Mouse (Mus musculus) naive thymus-derived CD4-positive, alpha-beta T cell, adult 2 months (primary cell): ENCODE data around the gene Ttpal.
A peak's percentile ranks its signal among the peaks of the same experiment; 100 is the strongest.

Source experiments
- DNase-seq: peaks from one replicate; pipeline ENCODE4 v3.0.0-alpha.2; 2011; ENCODE audit warnings: low read depth

The Ttpal gene

GRCm38 (mm10) chr2:163602101-163602971 is at the start of gene Ttpal:
Ttpal (plus strand) TSS chr2:163602314.
- peak; percentile 93 for DNase-seq

GRCm38 (mm10) chr2:163552518-163552929 is 49.6 kb upstream of the Ttpal start:
- no peak for DNase-seq

GRCm38 (mm10) chr2:163554425-163554982 is 47.6 kb upstream of the Ttpal start:
- DNase-seq = no peak

GRCm38 (mm10) chr2:163554996-163555395 is 47.1 kb upstream of the Ttpal start:
- DNase-seq = no peak

GRCm38 (mm10) chr2:163555417-163555816 is 46.7 kb upstream of the Ttpal start:
- no peak for DNase-seq

- no peak for DNase-seq
Measured at GRCm38 (mm10) chr2:163558548-163558947, 43.6 kb upstream of the Ttpal start.

DNA sequence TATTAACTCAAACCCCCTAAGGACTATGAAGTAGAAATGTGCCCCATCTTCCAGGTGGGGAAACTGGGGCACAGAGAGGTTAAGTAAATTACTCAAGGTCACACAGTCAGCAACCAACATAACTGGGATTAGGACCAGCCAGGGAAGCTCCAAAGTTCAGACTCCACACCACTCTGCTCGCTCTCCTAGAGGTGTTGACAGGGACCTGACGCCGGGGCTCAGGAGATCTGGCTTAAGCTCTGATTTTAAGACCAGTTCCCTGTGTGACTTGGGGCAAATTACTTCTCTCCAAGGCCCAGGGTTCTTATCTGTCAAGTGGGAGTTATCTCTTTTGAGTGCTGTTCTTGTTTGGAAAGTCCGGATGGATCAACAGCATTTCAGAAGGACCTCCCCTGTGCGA is 42.9 kb upstream of the Ttpal start:
- DNase-seq = no peak

DNA sequence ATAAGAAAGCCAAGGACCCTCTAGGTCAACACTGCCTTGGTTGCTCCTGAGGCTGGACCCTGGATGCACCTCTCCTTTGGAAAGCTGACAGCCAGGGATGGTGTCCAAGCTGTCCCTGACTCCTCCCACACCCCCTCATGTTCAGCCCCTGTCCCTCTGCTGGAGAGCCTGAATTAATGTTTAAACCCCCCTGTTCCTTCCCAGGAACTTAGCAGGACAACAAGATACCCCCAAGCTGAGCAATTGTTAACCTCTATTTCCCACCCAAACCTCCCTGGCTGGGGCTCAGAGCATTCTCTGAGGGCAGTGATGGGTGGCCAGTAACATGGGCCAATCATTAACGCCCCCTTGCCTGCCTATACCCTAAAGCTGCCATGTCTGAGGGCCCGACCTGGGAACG is 41.9 kb upstream of the Ttpal start:
- DNase-seq = no peak

GRCm38 (mm10) chr2:163561258-163561948 is 40.7 kb upstream of the Ttpal start:
- no peak for DNase-seq

- no peak for DNase-seq
Measured at GRCm38 (mm10) chr2:163564646-163565045, 37.5 kb upstream of the Ttpal start.

DNA sequence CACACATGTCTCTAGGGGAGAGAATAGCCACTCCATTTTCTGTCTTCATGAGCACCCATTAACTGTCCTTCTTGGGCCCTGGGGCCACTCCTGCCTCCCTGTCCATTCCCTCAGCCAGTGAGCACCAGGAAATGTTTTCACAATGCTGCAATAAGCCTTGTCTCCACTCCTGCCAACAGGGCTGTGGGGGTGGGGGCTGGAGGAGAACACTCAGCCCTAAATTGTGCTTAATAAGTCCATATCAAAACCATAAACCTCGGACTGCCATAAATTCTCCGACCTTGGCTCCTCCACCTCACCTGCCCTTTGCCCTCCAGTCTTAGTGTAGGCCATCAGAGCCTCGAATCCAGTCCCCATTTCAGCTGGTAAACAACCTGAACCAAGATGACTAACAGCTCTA is 27.8 kb upstream of the Ttpal start:
- DNase-seq = no peak

- DNase-seq = no peak
Measured at GRCm38 (mm10) chr2:163575248-163575647, 26.9 kb upstream of the Ttpal start.

GRCm38 (mm10) chr2:163577986-163578385 is 24.1 kb upstream of the Ttpal start:
- no peak for DNase-seq

- DNase-seq = no peak
Measured at GRCm38 (mm10) chr2:163580069-163580945, 21.8 kb upstream of the Ttpal start.

DNA sequence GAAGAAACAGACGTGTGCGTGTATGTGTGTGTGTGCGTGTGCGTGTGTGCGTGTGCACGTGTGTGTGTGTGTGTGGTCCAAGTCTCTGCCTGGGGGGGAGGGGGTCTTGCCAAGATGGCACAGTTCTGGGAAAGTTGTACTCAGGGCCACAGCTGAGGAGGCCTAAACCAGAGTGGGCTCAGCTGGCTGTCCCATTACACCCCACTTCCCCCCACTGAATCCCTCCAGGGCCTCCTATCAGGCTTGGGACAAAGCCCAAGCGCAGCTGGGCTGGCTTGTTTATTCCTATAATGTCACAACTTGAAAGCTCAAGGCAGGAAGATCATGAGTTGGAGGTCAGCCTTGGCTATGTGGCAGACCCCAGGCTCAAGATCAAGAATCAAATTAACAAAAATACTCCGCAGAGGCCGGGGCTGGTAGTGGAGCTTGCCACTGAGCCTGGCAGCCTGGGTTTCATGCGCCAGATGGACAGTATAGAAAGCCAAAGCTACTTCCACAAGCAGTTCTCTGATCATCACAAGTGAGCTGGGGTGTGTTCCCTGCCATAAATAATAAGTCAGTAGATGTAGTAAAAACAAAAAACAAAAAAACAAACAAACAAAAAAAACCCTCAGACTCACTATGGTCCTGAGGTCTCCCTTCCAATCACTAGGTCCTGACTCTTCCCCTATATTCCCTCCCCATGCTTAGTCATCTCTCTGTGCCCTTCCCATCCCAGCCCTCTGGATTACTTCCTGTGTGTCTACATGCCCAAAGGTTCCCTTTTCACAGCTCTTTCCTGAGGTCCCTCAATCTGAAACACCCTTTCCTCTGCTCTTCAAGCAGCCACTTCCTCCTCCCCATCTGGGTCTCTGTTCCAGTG is 18.7 kb upstream of the Ttpal start:
- no peak for DNase-seq

- DNase-seq = no peak
Measured at GRCm38 (mm10) chr2:163584088-163584426, 18.1 kb upstream of the Ttpal start.

- DNase-seq = peak; percentile 77
Measured at GRCm38 (mm10) chr2:163586384-163587261, 15.5 kb upstream of the Ttpal start.

DNA sequence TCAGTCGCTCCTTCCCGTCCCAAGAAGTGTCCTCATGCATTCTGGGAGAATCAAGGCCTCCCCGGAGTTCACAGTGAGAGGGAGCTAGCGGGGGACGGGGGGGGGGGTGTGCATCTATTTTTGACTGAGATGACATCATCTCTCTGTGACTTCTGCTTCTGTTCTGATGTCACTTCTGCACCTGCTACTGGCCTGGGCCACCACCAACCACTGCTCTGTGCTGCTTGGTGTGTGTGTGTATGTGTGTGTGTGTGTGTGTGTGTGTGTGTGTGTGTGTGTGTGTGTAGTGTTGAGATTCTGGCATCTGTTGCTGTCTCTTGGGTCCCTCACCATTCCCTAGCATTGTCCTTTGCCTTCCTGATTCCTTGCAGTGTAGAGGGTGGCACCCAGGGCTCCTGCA is 14.6 kb upstream of the Ttpal start:
- DNase-seq = no peak

DNA sequence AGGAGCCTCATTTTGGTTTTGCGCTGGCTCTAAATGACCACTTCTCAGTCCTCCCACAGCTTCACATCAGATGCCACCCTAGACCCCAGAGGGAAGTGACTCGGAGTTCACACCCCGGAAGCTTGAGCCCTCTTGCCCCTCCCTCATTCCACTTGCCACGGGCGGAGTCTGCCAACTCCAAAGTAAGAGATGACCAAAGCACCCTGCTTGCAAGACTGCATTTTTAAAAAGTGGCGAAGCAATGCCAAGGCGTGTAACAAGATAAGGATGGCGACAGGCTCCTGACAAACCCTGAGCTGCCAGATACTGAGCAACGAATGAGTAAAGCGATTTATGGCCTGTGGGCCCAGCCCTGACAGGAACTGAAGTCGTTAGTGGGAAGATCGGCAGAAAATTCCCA is 11.9 kb upstream of the Ttpal start:
- DNase-seq = no peak

GRCm38 (mm10) chr2:163590996-163591395 is 11.1 kb upstream of the Ttpal start:
- DNase-seq = no peak
